Mouse (Mus musculus) intestine, postnatal 0 days (tissue): ENCODE measurements at regions not wholly inside any gene's neighbourhood (a gene's known extent, or its start where the extent isn't known, plus 50 kb on each side); places are given as distances from the start of the nearest gene placed in this dataset.
A peak's percentile ranks its signal among the peaks of the same experiment; 100 is the strongest.

ENCODE experiments used
- ATAC-seq: fragments of 200-750 bp; cut with Nextera tagmentation; 2 replicates; pipeline ENCODE4 v1.8.0; 2017; ENCODE audit warnings: mild to moderate bottlenecking, moderate TSS enrichment, moderate library complexity
- H3K27ac ChIP-seq: fragments of 300-500 bp; sonication (generic); 2 replicates; pipeline ENCODE4 v1.5.1; 2014; ENCODE audit warnings: mild to moderate bottlenecking, low read depth, low read length, moderate library complexity
- H3K27me3 ChIP-seq: fragments of 300-500 bp; sonication (generic); replicated peaks from 2 replicates; pipeline ENCODE4 v1.6.1; 2014; ENCODE audit warnings: low read length, mixed read lengths; ENCODE audit not compliant: control insufficient read depth, insufficient read depth
- H3K36me3 ChIP-seq: fragments of 300-500 bp; sonication (generic); 2 replicates; pipeline ENCODE4 v1.6.1; 2014; ENCODE audit warnings: mild to moderate bottlenecking, moderate library complexity; ENCODE audit not compliant: control insufficient read depth, insufficient read depth
- H3K4me1 ChIP-seq: fragments of 300-500 bp; sonication (generic); replicated peaks from 2 replicates; pipeline ENCODE4 v1.6.1; 2014; ENCODE audit warnings: antibody characterized with exemption, low read length, mixed read lengths; ENCODE audit not compliant: control insufficient read depth, insufficient read depth
- H3K4me2 ChIP-seq: fragments of 300-500 bp; sonication (generic); replicated peaks from 2 replicates; pipeline ENCODE4 v1.6.1; 2014; ENCODE audit warnings: low read depth, mild to moderate bottlenecking, moderate library complexity
- H3K4me3 ChIP-seq: fragments of 300-500 bp; sonication (generic); 2 replicates; pipeline ENCODE4 v1.5.1; 2014; ENCODE audit warnings: low read depth, low read length
- H3K9ac ChIP-seq: fragments of 300-500 bp; sonication (generic); 2 replicates; pipeline ENCODE4 v1.6.1; 2014; ENCODE audit warnings: mild to moderate bottlenecking, low read depth, low read length
- H3K9me3 ChIP-seq: fragments of 300-500 bp; sonication (generic); 2 replicates; pipeline ENCODE4 v1.6.1; 2016; ENCODE audit warnings: mixed run types; ENCODE audit not compliant: control insufficient read depth
- CTCF ChIP-seq: sonication (generic); IDR thresholded peaks from 2 replicates; pipeline ENCODE4 v1.5.1; 2016; ENCODE audit warnings: low read depth, mild to moderate bottlenecking, control low read depth, antibody characterized with exemption, moderate library complexity
- WGBS: fragments of 180-500 bp; shearing (Covaris S2); extraction: QIAGEN DNeasy Blood & Tissue Kit; methylation state at CpG from one replicate; pipeline ENCODE4 v1.1.7; 2014; 5-methylcytosine and 5-hydroxymethylcytosine counted together

DNA sequence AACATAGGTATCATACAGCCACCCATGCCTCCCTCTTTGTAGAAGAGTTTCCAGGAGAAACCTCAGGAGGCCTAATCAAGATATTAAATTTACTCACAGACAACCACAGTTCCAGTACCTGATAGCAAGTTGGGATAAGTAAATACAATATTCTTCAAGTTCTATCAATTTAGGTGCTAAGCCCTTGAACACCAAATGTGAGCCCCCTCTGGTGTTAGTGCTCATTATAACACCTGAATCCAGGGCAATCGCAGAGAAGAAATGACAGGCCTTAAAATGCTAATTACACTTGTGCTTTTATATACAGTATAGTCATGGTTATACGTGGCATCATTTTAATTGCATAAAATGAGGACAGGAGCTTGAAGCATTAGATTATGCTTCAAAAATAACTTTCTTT lies 161.6 kb upstream of the Tusc1 start:
- Histone ChIP-seq H3K4me1 (no peaks in the 10 kb centered on the region), H3K9me3 (no peaks in the 10 kb centered on the region), H3K4me2 (no peak overlapping the region), H3K4me3 (no peak overlapping the region), H3K27ac (no peak overlapping the region), H3K9ac (no peak overlapping the region), H3K36me3 (no peaks in the 10 kb centered on the region), H3K27me3 (no peaks in the 10 kb centered on the region)
- TF ChIP-seq CTCF = 0 out of 2 replicates have a peak, but pooled peaks have one; percentile 5
- 74% methylated on average over 2 of the region's 2 CpGs for WGBS
- ATAC-seq = no peak

DNA sequence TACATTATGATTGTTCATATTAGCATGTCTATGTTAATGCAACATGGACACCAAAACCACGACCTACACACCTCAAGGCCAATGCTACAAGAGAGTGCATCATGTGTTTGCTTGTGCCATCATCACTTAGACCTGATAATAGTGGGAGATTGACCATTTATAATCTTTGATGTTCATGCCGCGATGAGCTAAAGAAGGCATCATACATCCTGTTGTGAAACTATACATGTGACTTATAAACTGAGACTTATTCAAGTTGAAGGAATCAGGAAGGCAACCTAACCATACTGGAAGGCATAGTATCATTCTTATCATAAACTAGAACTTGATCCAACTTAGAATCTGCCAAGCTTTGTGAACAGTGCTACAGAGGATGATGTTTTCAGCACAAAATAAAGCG lies 159.0 kb upstream of the Tusc1 start:
- Histone ChIP-seq H3K4me2 (no peak overlapping the region), H3K4me1 (no peaks in the 10 kb centered on the region), H3K27ac (no peak overlapping the region), H3K9me3 (no peaks in the 10 kb centered on the region), H3K36me3 (no peaks in the 10 kb centered on the region), H3K27me3 (no peaks in the 10 kb centered on the region), H3K9ac (no peak overlapping the region), H3K4me3 (no peak overlapping the region)
- WGBS = 90% methylated on average over 4 of the region's 4 CpGs
- TF ChIP-seq CTCF = no peak
- ATAC-seq = no peak

- Histone ChIP-seq H3K9ac (no peak overlapping the region), H3K4me1 (no peaks in the 10 kb centered on the region), H3K27me3 (no peaks in the 10 kb centered on the region), H3K9me3 (no peaks in the 10 kb centered on the region), H3K27ac (no peak overlapping the region), H3K36me3 (no peaks in the 10 kb centered on the region), H3K4me2 (no peak overlapping the region), H3K4me3 (no peak overlapping the region)
- no peak for ATAC-seq
- 70% methylated on average over 2 of the region's 2 CpGs for WGBS
- TF ChIP-seq CTCF = no peak
Measured at GRCm38 (mm10) chr4:93493905-93494304, 158.6 kb upstream of the Tusc1 start.

- H3K4me3 ChIP-seq = no peak overlapping the region
- H3K9me3 ChIP-seq = no peaks in the 10 kb centered on the region
- H3K27ac ChIP-seq = no peak overlapping the region
- no peak overlapping the region for H3K4me2 ChIP-seq
- no peak for ATAC-seq
- H3K9ac ChIP-seq = no peak overlapping the region
- H3K27me3 ChIP-seq = no peaks in the 10 kb centered on the region
- H3K36me3 ChIP-seq = no peaks in the 10 kb centered on the region
- TF ChIP-seq CTCF = no peak
- H3K4me1 ChIP-seq = no peaks in the 10 kb centered on the region
Measured at GRCm38 (mm10) chr4:93493326-93493725, 158.0 kb upstream of the Tusc1 start.

DNA sequence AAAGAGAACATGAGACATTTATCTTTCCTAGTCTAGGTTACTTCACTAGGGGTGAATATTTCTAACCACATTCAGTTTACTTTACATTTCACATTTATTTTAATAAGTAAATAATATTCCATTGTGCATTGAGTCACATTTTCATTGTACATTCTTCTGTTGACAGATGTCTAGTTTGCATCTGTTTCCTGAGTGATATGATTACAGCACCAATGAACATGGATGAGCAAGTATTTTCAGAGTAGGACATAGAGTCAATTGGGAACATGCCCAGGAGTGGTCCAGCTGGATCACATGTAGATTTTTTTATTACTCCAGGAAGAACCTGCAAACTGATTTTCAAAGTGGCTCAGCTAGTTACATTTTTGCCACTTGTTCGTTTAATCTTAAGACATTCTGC lies 153.3 kb upstream of the Tusc1 start:
- H3K36me3 ChIP-seq = no peaks in the 10 kb centered on the region
- no peak overlapping the region for H3K4me3 ChIP-seq
- TF ChIP-seq CTCF = no peak
- H3K27ac ChIP-seq = no peak overlapping the region
- H3K9ac ChIP-seq = no peak overlapping the region
- H3K27me3 ChIP-seq = no peaks in the 10 kb centered on the region
- no peaks in the 10 kb centered on the region for H3K9me3 ChIP-seq
- 81% methylated on average over 1 of the region's 1 CpGs for WGBS
- no peak for ATAC-seq
- H3K4me1 ChIP-seq = no peaks in the 10 kb centered on the region
- no peak overlapping the region for H3K4me2 ChIP-seq

- Histone ChIP-seq H3K4me1 (no peaks in the 10 kb centered on the region), H3K4me2 (no peak overlapping the region), H3K27me3 (no peaks in the 10 kb centered on the region), H3K9ac (no peak overlapping the region), H3K27ac (no peak overlapping the region), H3K36me3 (no peaks in the 10 kb centered on the region), H3K4me3 (no peak overlapping the region), H3K9me3 (no peaks in the 10 kb centered on the region)
- 68% methylated on average over 1 of the region's 1 CpGs for WGBS
- no peak for ATAC-seq
- TF ChIP-seq CTCF = no peak
Measured at GRCm38 (mm10) chr4:93486455-93486854, 151.1 kb upstream of the Tusc1 start.

- Histone ChIP-seq H3K4me1 (no peaks in the 10 kb centered on the region), H3K9me3 (no peaks in the 10 kb centered on the region), H3K4me3 (no peak overlapping the region), H3K9ac (no peak overlapping the region), H3K27me3 (no peaks in the 10 kb centered on the region), H3K27ac (no peak overlapping the region), H3K36me3 (no peaks in the 10 kb centered on the region), H3K4me2 (no peak overlapping the region)
- no peak for TF ChIP-seq CTCF
- WGBS = 70% methylated on average over 1 of the region's 1 CpGs
- ATAC-seq = no peak
Measured at GRCm38 (mm10) chr4:93481247-93481646, 145.9 kb upstream of the Tusc1 start.
